ENCODE assay signal across 11 mouse cellular contexts in genomic region chr8:76384282-76384637, GRCm38 (mm10).
DNase-seq lines count a peak whose midpoint lies in the region; ATAC-seq lines count a peak whose summit lies in the region.
"Had no signal": no experiment of that assay in that cellular context is flagged by ENCODE, and none has a peak within 500 bp of the region (broad histone marks: within the 10 kb centered on the region; RNA-seq: fewer than 3 reads in every experiment).

No protein-coding gene starts in this region.

- peak; percentile 59 for ATAC-seq in frontal cortex, adult (ENCODE audit: low TSS enrichment)
- ATAC-seq: CD4-positive, CD25-positive, alpha-beta regulatory T cell, adult 4 months; intestine, embryonic 15.5 days had no signal

- no peak for DNase-seq in frontal cortex, postnatal 10 days (ENCODE audit: low spot score in 2 of 2)
- DNase-seq in layer of hippocampus, adult 11-12 months (ENCODE audit: low spot score), result peak; percentile 36
- no peak for DNase-seq in layer of hippocampus, postnatal 25 days (ENCODE audit: extremely low spot score in 1 of 2, low spot score in 1 of 2)
- DNase-seq in cerebellum, postnatal 25 days, result peak; percentile 15 to 36
- DNase-seq in layer of hippocampus, adult 9-11 months, result peak; percentile 47
- DNase-seq in adrenal gland, postnatal 25 days, result no peak
- DNase-seq: adrenal gland, adult 2 months; liver had no signal

Comparison
In these comparisons a context has a peak if more than half of its experiments do, and no peak if none do; other contexts are left out.
1. DNase-seq: peak in layer of hippocampus, adult 11-12 months (single experiment), cerebellum, postnatal 25 days (2 of 2) and layer of hippocampus, adult 9-11 months (single experiment); none in frontal cortex, postnatal 10 days (0 of 2), layer of hippocampus, postnatal 25 days (0 of 2) and adrenal gland, postnatal 25 days (single experiment).